Mouse (Mus musculus) C2C12 (cell line): ENCODE results near the gene Tbc1d10c. TPM values are rescaled to one million over a fixed set of nuclear protein-coding genes. Genes with fewer than 3 reads are reported as not detected.

Experiments used
- H3K27me3 ChIP-seq: one replicate; pipeline ENCODE4 v1.6.1; 2011; ENCODE audit not compliant: control insufficient read depth, insufficient read depth, insufficient read length
- H3K36me3 ChIP-seq: one replicate; pipeline ENCODE4 v1.6.1; 2011; ENCODE audit not compliant: control insufficient read depth, insufficient read depth
- H3K4me3 ChIP-seq: one replicate; pipeline ENCODE4 v1.5.1; 2011; ENCODE audit warnings: mild to moderate bottlenecking, control low read depth; ENCODE audit not compliant: poor library complexity, insufficient read depth, severe bottlenecking
- H3K79me2 ChIP-seq: one replicate; pipeline ENCODE4 v1.6.1; 2011; ENCODE audit not compliant: control insufficient read depth, insufficient read depth
- H3K79me3 ChIP-seq: one replicate; pipeline ENCODE4 v1.6.1; 2011; ENCODE audit warnings: low read depth, control low read depth
- H3ac ChIP-seq: one replicate; pipeline ENCODE3; 2011; ENCODE audit warnings: low read depth; ENCODE audit not compliant: control insufficient read depth, insufficient read length
- CEBPB ChIP-seq: IDR thresholded peaks from one replicate; pipeline ENCODE4 v1.6.1; 2011; ENCODE audit warnings: low read depth, mild to moderate bottlenecking, control low read depth, moderate library complexity
- CTCF ChIP-seq: IDR thresholded peaks from one replicate; pipeline ENCODE4 v1.5.1; 2011; ENCODE audit not compliant: control insufficient read depth, insufficient read depth, insufficient read length
- FOSL1 ChIP-seq: IDR thresholded peaks from one replicate; pipeline ENCODE4 v1.8.0; 2011; ENCODE audit warnings: mild to moderate bottlenecking, low read length; ENCODE audit not compliant: poor library complexity, insufficient read depth, severe bottlenecking
- MAX ChIP-seq: IDR thresholded peaks from one replicate; pipeline ENCODE4 v1.6.1; 2011; ENCODE audit warnings: mild to moderate bottlenecking, control low read depth
- MYOD1 ChIP-seq: IDR thresholded peaks from one replicate; pipeline ENCODE4 v1.6.1; 2011; ENCODE audit warnings: low read depth; ENCODE audit not compliant: control insufficient read depth, insufficient read length
- MYOG ChIP-seq: IDR thresholded peaks from one replicate; pipeline ENCODE4 v1.6.1; 2011; ENCODE audit not compliant: control insufficient read depth, insufficient read length; ENCODE audit errors: extremely low read depth
- USF1 ChIP-seq: IDR thresholded peaks from one replicate; pipeline ENCODE4 v1.6.1; 2011; ENCODE audit warnings: low read depth, mild to moderate bottlenecking, control low read depth, moderate library complexity
- long read RNA-seq, 2 experiments: library from polyadenylated mRNA; unstranded; transcript quantifications; one replicate each; pipeline ENCODE4 v2.0.0; 2019 to 2020
- polyA plus RNA-seq: library from polyadenylated mRNA; unstranded; fragments of >200 nt; fragmentation: generic; extraction: Trizol; gene quantifications from one replicate; pipeline ENCODE4 v1.2.1, GENCODE M21; 2012; ENCODE audit warnings: missing spikeins

Tbc1d10c gene
- 0.26 TPM for polyA plus RNA-seq
- long read RNA-seq, experiment 1, partial matches to known transcripts, result 0 of 1 reads
- long read RNA-seq, experiment 1, other reads (novel, unspliced or antisense), result 1 of 1 reads
- long read RNA-seq, experiment 2, result 0 reads

GRCm38 (mm10) chr19:4190831-4191334, at the start of gene Tbc1d10c:
Gene Tbc1d10c, minus strand, starts transcription at chr19:4191284.
- Histone ChIP-seq H3K36me3 (peaks cover 33% of the 10 kb centered on the region), H3K79me3 (peaks cover 24% of the 10 kb centered on the region), H3ac (peak within 1 kb of the TSS; percentile 87), H3K79me2 (peaks cover 39% of the 10 kb centered on the region), H3K4me3 (peak within 1 kb of the TSS; percentile 84), H3K27me3 (no peaks in the 10 kb centered on the region)
- TF ChIP-seq CEBPB (no peak), CTCF (no peak), MYOG (no peak), USF1 (no peak), FOSL1 (no peak), MAX (no peak), MYOD1 (no peak)

- Histone ChIP-seq H3K36me3 (no peaks in the 10 kb centered on the region), H3K79me2 (no peaks in the 10 kb centered on the region), H3K79me3 (no peaks in the 10 kb centered on the region), H3K4me3 (no peak overlapping the region), H3ac (no peak overlapping the region), H3K27me3 (no peaks in the 10 kb centered on the region)
- TF ChIP-seq CEBPB (no peak), MYOG (no peak), USF1 (no peak), FOSL1 (no peak), MYOD1 (no peak), CTCF (no peak), MAX (no peak)
These were observed 49.2 kb upstream of the Tbc1d10c start for GRCm38 (mm10) chr19:4240247-4240668.

GRCm38 (mm10) chr19:4234548-4234947, 43.5 kb upstream of the Tbc1d10c start:
- Histone ChIP-seq H3K79me3 (no peaks in the 10 kb centered on the region), H3K79me2 (peaks cover 12% of the 10 kb centered on the region), H3K4me3 (no peak overlapping the region), H3K27me3 (no peaks in the 10 kb centered on the region), H3ac (no peak overlapping the region), H3K36me3 (no peaks in the 10 kb centered on the region)
- no peak for TF ChIP-seq CEBPB
- no peak for TF ChIP-seq MAX
- TF ChIP-seq USF1, result no peak
- no peak for TF ChIP-seq MYOD1
- TF ChIP-seq CTCF, result no peak
- no peak for TF ChIP-seq FOSL1
- no peak for TF ChIP-seq MYOG

DNA sequence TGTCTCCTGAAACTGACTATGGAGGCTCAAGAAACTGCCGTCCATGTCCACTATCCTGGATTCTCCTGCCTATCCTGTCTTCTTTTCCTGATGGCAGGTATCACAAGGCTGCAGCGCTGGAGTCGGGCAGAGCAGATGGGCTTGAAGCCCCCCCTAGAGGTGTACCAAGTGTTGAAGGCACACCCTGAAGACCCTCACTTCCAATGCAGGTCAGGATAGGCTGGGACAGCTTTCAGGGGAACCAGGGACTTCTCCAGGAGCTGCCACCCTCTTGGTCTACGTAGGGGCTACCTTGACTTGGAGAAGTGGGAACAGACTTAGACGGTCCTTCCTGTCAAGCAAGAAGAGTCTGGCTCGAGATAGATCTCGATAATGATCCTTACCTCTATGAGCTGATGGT, 41.6 kb upstream of the Tbc1d10c start:
- TF ChIP-seq MYOD1 (no peak), CTCF (no peak), MYOG (no peak), USF1 (no peak), MAX (no peak), FOSL1 (no peak), CEBPB (no peak)
- Histone ChIP-seq H3K27me3 (no peaks in the 10 kb centered on the region), H3K4me3 (peak overlapping the region; percentile 35), H3ac (peak overlapping the region; percentile 21), H3K36me3 (no peaks in the 10 kb centered on the region), H3K79me3 (no peaks in the 10 kb centered on the region), H3K79me2 (peaks cover 12% of the 10 kb centered on the region)

- Histone ChIP-seq H3ac (peak overlapping the region; percentile 62), H3K27me3 (no peaks in the 10 kb centered on the region)
- TF ChIP-seq USF1 (no peak), CTCF (no peak), MYOG (no peak), CEBPB (no peak), FOSL1 (no peak), MAX (no peak), MYOD1 (no peak)
These were observed 41.1 kb upstream of the Tbc1d10c start for GRCm38 (mm10) chr19:4232186-4232572.

More at GRCm38 (mm10) chr19:4232186-4232572, 41.1 kb upstream of the Tbc1d10c start:
- H3K79me3 ChIP-seq, result no peaks in the 10 kb centered on the region
- no peaks in the 10 kb centered on the region for H3K36me3 ChIP-seq
- H3K4me3 ChIP-seq, result peak overlapping the region; percentile 35
- H3K79me2 ChIP-seq, result peaks cover 12% of the 10 kb centered on the region
